Mouse (Mus musculus): ENCODE results near the gene Lefty2.
"Not testable (repeated sequence)": the region's sequence is repeated elsewhere in the genome, so short reads cannot be mapped to it uniquely, and the experiment has no call there.

Lefty2 gene

DNA sequence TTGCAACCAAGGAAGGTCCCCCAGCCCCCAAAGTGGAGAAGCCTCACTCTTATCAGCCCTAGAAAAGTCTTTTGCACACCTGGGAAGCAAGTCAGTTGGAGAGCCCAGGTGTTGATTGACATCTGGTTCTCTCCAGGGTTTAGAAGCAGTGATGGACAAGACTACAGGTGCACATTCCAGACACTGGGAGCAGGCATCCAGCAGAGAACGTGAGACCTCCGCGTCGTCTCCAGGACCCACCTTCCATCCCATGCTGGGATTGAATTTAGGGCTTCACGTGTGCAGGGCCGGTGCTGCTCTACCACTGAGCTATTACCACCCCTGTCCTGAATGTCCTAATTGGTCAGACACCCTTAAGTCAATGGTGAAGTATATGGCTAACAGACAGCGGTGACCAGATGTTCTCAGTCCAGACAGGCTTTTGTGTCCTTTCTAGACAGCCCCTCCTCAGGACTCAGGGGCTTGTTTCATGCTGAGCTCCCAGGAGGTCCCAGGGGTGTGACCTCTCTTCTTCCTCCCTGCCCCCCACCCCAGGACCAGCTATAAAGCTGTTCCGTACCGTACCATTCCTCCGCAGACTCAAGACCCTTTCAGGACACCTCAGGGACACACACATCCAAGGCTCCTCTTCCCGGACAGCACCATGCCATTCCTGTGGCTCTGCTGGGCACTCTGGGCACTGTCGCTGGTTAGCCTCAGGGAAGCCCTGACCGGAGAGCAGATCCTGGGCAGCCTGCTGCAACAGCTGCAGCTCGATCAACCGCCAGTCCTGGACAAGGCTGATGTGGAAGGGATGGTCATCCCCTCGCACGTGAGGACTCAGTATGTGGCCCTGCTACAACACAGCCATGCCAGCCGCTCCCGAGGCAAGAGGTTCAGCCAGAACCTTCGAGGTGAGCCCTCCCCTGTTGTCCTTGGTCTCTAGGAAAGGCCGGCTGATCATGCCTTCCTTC is 41.8 kb downstream of the Lefty2 start, which contains the start of gene Lefty1:
Lefty1 (plus strand) TSS at position 556 of the 953 bp plus-strand sequence.
- no peak for DNase-seq (ENCODE audit: low spot score)

DNA sequence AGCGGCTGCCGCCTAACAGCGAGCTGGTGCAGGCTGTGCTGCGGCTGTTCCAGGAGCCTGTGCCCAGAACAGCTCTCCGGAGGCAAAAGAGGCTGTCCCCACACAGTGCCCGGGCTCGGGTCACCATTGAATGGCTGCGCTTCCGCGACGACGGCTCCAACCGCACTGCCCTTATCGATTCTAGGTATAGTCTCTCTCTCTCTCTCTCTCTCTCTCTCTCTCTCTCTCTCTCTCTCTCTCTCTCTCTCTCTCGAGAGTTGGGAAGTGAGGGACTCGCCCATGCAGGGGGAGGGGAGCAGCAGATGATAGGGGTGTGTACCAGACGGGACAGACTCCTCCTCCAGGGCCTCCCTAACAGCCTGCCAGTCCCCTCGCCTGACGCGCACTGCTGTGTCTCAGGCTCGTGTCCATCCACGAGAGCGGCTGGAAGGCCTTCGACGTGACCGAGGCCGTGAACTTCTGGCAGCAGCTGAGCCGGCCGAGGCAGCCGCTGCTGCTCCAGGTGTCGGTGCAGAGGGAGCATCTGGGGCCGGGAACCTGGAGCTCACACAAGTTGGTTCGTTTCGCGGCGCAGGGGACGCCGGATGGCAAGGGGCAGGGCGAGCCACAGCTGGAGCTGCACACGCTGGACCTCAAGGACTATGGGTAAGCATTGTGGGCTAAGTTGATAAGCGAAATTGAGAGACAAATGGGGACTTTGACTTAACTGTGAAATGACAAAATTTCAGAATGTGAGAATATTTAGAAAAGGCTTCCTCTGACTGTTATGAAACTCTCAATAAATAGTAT is 43.9 kb downstream of the Lefty2 start:
- DNase-seq (ENCODE audit: low spot score) = peak; percentile 45

DNA sequence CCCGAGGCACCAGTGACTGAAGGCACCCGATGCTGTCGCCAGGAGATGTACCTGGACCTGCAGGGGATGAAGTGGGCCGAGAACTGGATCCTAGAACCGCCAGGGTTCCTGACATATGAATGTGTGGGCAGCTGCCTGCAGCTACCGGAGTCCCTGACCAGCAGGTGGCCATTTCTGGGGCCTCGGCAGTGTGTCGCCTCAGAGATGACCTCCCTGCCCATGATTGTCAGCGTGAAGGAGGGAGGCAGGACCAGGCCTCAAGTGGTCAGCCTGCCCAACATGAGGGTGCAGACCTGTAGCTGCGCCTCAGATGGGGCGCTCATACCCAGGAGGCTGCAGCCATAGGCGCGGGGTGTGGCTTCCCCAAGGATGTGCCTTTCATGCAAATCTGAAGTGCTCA is 44.7 kb downstream of the Lefty2 start:
- DNase-seq (ENCODE audit: low spot score) = not testable (repeated sequence)

DNA sequence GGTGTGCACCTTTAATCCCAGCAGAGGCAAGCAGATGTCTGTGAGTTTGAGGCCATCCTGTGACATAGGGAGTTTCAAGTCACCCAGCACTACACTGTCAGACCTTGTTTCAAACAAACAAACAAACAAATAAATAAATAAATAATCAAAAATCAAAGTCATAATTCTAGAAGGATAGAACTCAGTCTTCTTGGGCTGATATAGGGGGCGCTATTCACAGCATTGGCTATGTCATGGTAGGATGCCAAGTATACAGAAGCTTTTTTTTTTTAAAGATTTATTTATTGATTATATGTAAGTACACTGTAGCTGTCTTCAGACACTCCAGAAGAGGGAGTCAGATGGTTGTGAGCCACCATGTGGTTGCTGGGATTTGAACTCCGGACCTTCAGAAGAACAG is 45.9 kb downstream of the Lefty2 start:
- not testable (repeated sequence) for DNase-seq (ENCODE audit: low spot score)

DNA sequence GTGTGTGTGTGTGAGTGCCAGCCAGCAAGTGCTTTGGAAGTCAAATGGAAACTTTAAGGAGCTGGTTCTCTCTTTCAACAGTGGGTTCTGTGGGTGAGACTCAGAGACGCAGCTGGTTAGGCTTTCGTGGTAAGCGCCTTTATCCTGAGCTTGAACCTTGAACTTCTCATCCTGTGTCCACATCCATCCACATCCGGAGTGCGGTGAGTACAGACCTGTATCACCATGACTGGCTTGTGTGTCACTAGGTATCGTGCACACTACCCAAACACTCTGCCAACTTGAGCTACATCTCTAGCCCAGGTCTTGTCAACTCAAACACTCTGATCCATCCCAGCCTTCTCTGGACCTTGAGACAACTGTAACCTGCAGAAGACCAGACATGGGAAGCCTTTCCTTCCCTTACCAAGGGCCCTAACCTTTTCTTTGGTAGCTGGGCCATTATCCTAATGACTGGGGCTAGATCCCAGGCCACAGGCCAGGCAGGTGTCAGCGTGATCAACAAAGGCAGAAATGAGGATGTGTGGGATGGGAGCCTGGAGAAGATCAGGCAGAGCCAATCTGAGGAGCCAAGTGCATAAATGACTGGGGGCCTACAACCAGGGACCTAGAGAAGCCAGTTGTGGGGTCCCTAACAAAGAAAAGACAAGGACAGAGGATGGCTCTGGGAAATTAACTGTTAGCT is 48.0 kb downstream of the Lefty2 start:
- DNase-seq (ENCODE audit: low spot score) = no peak

DNA sequence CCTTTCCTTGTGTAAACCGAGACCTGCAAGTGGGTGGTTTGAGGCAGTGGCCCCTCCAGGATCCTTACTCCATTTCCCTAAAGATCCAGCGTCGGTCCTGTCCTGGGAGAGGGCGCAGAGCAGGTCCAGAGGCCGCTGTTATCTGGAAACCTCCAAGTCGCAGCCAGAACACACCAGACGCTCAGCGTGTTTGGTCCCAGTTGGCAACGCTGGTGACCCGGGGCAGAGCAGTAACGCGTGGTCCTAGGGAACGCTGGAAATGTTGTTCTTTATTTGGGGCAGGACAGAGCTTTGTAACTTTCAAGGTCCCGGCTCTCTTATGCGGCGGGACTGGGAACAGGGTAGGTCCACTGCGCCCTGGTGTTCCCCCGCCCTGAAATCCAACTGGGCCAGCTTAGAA is 48.8 kb downstream of the Lefty2 start:
- no peak for DNase-seq (ENCODE audit: low spot score)

DNA sequence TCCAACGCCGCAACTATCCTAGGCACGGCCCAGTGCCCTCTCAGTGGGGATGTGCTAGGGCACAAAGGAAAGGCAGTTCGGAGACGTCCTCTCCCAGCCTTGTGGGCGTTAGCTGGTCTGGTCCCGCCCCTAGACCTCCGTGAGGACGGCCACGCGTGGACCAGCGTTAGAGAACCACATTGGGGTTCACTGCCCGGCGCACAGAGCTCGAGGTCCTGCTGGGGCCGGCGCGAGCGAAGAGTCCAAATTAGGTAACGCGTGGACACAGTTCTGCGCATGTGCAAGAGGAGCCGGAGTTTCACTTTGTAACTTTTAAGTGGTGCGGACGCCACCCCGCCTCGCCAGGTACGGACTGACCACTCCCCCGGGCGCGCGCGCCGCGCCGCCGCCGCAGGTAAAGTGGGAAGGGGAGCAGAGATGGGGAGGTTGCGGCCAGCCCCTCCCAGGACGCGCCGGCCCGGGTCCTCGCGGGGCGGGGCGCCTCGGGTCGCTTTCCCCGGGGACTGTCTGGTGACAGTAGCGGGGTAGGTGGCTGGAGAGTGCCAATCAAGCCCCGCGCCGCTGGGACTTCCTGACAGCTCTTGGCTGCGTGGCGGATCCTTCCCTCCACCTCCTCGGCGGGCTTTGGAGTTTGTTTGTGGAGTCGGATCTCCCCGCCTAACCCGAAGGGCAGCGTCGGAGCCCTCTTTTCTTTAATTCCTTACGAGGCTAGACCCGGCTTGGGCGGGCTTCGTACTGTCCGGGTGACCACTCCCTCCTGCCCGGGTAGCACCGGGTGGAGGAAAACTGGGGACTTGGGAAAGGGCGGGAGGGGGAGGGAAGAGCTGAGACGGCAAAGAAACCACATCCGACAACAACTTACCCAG is 49.5 kb downstream of the Lefty2 start, which contains the start of gene Tmem63a:
Tmem63a (plus strand) TSS at position 179 of the 866 bp plus-strand sequence.
- DNase-seq (ENCODE audit: low spot score) = peak; percentile 83

DNA sequence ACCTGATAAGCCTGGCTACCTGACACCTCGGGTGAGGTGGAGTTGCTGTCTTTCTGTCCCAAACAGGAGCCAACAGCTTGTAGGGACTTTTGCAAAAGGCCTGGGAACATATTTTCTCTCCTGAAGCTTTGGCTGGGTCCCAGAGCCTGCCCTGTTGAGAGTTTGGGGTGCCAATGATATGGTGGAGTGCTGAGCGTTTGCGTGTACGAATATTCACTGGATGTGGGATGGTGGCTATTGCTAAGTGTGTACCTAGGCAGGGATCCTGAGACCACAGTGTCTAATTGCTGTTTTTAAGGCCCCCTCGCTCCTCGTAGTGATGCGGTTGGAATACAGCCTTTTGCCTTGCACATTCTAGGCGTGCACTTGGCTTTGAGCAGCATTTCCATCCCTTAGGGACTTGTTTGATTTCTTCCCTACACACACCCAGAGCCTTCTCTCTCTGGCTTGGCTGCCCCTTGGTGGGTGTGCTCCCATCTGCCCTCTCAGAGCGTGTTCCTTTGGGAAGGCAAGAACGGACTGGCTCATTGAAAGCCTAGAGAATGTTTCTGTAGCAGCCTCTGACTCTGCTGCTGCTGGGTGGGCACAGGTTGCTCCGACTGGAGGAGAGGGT is 50.2 kb downstream of the Lefty2 start:
- DNase-seq (ENCODE audit: low spot score) = no peak

DNA sequence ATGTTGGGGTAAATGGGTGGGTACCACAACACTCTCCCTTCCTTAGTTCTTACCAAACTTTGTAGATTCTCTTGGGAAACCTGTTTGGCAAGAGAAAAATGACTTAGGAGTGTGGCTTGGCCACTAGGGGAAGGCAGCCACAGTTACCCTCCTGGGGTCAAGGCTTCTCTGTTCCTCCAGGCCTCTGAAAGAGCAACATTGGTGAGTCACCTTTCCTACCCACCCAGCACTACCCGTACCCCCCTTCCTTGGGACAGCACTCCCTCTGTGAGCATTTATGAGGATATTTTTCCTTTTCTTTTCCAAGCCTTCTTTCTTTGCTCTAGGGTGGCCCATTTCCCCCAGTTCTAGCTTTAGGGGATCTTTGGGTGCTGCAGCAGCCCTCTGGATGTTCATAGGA is 51.0 kb downstream of the Lefty2 start:
- no peak for DNase-seq (ENCODE audit: low spot score)

DNA sequence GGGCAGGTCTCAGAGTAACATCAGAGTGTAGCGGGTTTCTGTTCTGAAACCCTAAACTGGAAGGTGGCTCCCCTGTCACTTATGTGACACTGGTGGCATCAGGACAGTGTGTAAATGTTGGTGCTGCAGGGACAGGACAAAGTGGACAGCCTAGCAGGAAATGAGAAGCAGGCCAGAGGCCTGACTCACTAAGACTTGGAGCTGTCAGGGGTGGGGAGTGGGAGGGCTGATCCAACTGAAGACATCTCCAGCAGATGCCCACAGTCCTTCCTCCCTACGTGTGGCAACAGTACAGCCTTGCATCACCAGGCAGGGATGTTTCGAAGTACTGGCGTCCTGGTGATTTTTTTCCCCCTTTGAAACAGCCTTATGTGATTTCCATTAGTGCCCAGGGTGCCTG is 51.6 kb downstream of the Lefty2 start:
- DNase-seq (ENCODE audit: low spot score) = no peak

DNA sequence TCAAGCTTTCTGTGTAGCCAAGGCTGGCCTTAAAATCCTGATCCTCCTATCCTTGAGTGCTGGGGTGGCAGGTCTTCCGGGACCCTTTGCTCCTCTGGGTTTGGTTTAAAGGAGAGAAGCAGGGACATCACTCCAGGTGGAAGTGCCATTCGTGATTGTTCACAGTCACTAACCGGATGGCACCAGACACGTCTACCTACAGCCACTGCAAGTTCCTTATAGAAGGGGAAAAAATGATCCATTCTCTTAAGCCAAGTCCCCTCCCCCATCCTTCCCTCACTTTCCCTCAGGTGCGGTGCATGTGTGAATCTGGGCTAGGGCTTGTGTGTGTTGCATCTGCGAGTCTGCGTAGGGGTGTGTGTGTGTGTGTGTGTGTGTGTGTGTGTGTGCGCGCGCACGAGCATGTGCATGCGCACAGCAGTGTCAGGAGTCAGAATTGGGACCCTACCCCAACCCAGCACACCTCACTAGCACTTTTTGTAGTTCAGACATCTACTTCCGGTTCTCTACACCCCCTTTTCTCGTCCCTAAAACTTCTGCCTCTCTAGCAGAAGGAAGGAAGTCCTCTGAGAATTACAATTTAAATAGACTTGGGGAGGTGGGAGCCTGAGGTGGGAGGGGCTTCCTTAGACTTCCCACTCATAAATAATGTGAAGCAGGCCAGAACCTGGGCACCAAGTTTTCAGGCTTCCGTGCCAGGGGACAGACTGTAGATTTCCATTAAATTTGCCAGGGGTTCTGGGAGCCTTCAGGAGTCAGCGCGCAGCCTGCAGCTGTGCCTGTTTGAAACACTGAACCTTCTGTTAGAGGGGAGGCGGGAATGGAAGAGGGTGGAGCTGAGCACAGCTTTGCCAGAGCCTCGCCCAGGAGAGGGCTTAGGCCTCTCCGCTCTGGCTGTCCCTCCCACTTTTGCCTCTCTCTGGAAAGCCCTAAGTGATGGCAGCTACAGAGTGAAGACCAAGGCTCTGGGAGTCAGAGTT is 52.4 kb downstream of the Lefty2 start:
- peak; percentile 77 for DNase-seq (ENCODE audit: low spot score)

DNA sequence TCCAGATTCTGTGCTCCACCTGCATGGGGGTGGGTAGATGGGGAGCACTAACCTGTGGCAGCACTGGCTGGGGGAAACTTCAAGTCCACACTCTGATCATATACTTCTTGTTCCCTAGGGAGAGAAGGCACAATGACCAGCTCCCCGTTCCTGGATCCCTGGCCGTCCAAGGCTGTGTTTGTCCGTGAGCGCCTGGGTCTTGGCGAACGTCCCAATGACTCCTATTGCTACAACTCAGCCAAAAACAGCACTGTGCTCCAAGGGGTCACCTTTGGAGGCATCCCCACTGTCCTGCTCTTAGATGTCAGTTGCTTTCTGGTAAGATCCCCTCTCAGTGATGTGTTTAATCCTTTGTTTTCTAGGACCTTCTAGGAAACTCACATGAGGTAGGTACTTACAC is 53.5 kb downstream of the Lefty2 start:
- no peak for DNase-seq (ENCODE audit: low spot score)
